Mouse (Mus musculus): ENCODE results near the gene Vps13d. TPM values are rescaled to one million over a fixed set of nuclear protein-coding genes. Genes with fewer than 3 reads are reported as not detected.

The Vps13d gene
- total and polyA plus RNA-seq, 3 experiments = 9.4 to 9.8 (median 9.7) TPM

- Histone ChIP-seq H3K79me2 (replicated peaks; ENCODE audit: control insufficient read depth, extremely low read depth, insufficient read depth, poor library complexity, severe bottlenecking) (no peaks in the 10 kb centered on the region), H3K9me3 (replicated peaks; ENCODE audit: low read length) (no peaks in the 10 kb centered on the region), H3K4me1 (ENCODE audit: control insufficient read depth in 1 of 2, insufficient read depth in 2 of 2) (peaks cover 4% of the 10 kb centered on the region in 2 experiments; a peak in 3 of 4 replicates), H3K27me3 (replicated peaks) (no peaks in the 10 kb centered on the region), H3K4me3 (replicated peaks in 1 of 3; ENCODE audit: low read depth in 2 of 3, low read length in 2 of 3, poor library complexity in 1 of 3) (no peak overlapping the region), H3K36me3 (replicated peaks in 1 of 2; ENCODE audit: control insufficient read depth in 1 of 2, insufficient read depth in 1 of 2, low read length in 1 of 2) (no peaks in the 10 kb centered on the region), H3K27ac (ENCODE audit: insufficient read depth, low read depth) (no peak overlapping the region), H3K9ac (ENCODE audit: insufficient read depth, low read depth) (no peak overlapping the region), H3K4me2 (ENCODE audit: insufficient read depth, low read depth, poor library complexity, severe bottlenecking) (no peak overlapping the region)
- DNase-seq (ENCODE audit: extremely low read depth) = no peak
- dilution Hi-C loops (cut with MboI; ENCODE audit: extremely low pct_ligation_motif_present, extremely low pct_unique_long_range_greater_than_20kb, low sequenced_read_pairs) (no loop called here), in situ Hi-C loops (cut with MboI; ENCODE audit: low pct_ligation_motif_present, low pct_unique_long_range_greater_than_20kb, low sequenced_read_pairs) (no loop called here)
- TF ChIP-seq ETS1 (conservative IDR thresholded peaks at IDR 0.05; ENCODE audit: low read depth, low read length) (no peak), RAD21 (IDR thresholded peaks at IDR 0.05; ENCODE audit: low read depth, low read length) (no peak), CHD1 (IDR thresholded peaks at IDR 0.05; ENCODE audit: low read depth, low read length) (no peak), ZNF384 (IDR thresholded peaks at IDR 0.05; ENCODE audit: low read depth, low read length) (no peak), E2F4 (IDR thresholded peaks at IDR 0.05; ENCODE audit: insufficient replicate concordance, low read depth, low read length) (no peak), MAFK (IDR thresholded peaks at IDR 0.05; ENCODE audit: insufficient replicate concordance, low read length) (no peak), MYC (IDR thresholded peaks at IDR 0.05; ENCODE audit: low read depth, low read length) (no peak), CTCF (conservative IDR thresholded peaks at IDR 0.05 in 1 of 2, IDR thresholded peaks at IDR 0.05 in 1 of 2; ENCODE audit: low read depth in 2 of 2, low read length in 2 of 2) (no peak), POLR2A (IDR thresholded peaks at IDR 0.05; ENCODE audit: low read depth, low read length) (no peak), ZKSCAN1 (IDR thresholded peaks at IDR 0.05; ENCODE audit: borderline replicate concordance, low read depth, low read length) (no peak), MEF2A (IDR thresholded peaks at IDR 0.05; ENCODE audit: borderline replicate concordance, low read depth, low read length) (no peak), ZMIZ1 (IDR thresholded peaks at IDR 0.05; ENCODE audit: low read depth, low read length) (no peak), MXI1 (IDR thresholded peaks at IDR 0.05; ENCODE audit: low read depth, low read length) (no peak), EP300 (IDR thresholded peaks at IDR 0.05; ENCODE audit: low read length) (no peak), TBP (conservative IDR thresholded peaks at IDR 0.05; ENCODE audit: low read depth, low read length) (no peak), NELFE (IDR thresholded peaks at IDR 0.05; ENCODE audit: low read depth, low read length) (no peak)
These were observed 237.1 kb downstream of the Vps13d start for GRCm38 (mm10) chr4:144957721-144958120.

DNA sequence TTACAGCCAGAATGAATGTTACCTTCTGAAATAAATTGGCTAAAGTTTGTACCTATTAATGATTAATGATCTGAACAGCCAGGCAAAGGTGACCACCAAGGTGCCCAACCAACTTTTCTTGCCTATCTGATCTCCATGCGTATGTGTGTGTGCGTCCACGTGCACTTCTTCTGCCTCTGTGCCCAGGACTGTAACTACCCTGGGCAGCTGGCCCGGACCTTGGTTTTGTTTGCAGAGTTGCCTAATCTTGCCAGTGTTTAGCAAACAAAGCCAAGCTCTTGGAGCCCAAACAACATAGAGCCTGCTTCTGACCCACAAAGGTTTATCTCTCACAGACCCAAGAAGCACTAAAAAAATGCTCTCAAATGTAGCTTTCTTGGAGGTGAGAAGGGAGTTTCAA lies 237.6 kb downstream of the Vps13d start:
- H3K27me3 ChIP-seq (replicated peaks) = no peaks in the 10 kb centered on the region
- no peak overlapping the region for H3K27ac ChIP-seq (ENCODE audit: insufficient read depth, low read depth)
- in situ Hi-C loops (cut with MboI; ENCODE audit: low pct_ligation_motif_present, low pct_unique_long_range_greater_than_20kb, low sequenced_read_pairs) (no loop called here), dilution Hi-C loops (cut with MboI; ENCODE audit: extremely low pct_ligation_motif_present, extremely low pct_unique_long_range_greater_than_20kb, low sequenced_read_pairs) (no loop called here)
- DNase-seq (ENCODE audit: extremely low read depth) = no peak
- H3K36me3 ChIP-seq (replicated peaks in 1 of 2; ENCODE audit: control insufficient read depth in 1 of 2, insufficient read depth in 1 of 2, low read length in 1 of 2) = no peaks in the 10 kb centered on the region
- no peaks in the 10 kb centered on the region for H3K9me3 ChIP-seq (replicated peaks; ENCODE audit: low read length)
- H3K9ac ChIP-seq (ENCODE audit: insufficient read depth, low read depth) = no peak overlapping the region
- H3K4me1 ChIP-seq (ENCODE audit: control insufficient read depth in 1 of 2, insufficient read depth in 2 of 2) = peaks cover 4% of the 10 kb centered on the region in 2 experiments; a peak in 3 of 4 replicates
- H3K4me3 ChIP-seq (replicated peaks in 1 of 3; ENCODE audit: low read depth in 2 of 3, low read length in 2 of 3, poor library complexity in 1 of 3) = no peak overlapping the region
- H3K4me2 ChIP-seq (ENCODE audit: insufficient read depth, low read depth, poor library complexity, severe bottlenecking) = no peak overlapping the region
- TF ChIP-seq RAD21 (IDR thresholded peaks at IDR 0.05; ENCODE audit: low read depth, low read length) (no peak), HCFC1 (IDR thresholded peaks at IDR 0.05; ENCODE audit: low read depth, low read length) (no peak), PAX5 (IDR thresholded peaks at IDR 0.05; ENCODE audit: low read length) (no peak), POLR2AphosphoS2 (IDR thresholded peaks at IDR 0.05; ENCODE audit: low read depth, low read length) (no peak), GABPA (IDR thresholded peaks at IDR 0.05; ENCODE audit: insufficient replicate concordance, low read depth, low read length) (no peak), RCOR1 (conservative IDR thresholded peaks at IDR 0.05; ENCODE audit: low read depth, low read length) (no peak), JUND (conservative IDR thresholded peaks at IDR 0.05; ENCODE audit: low read depth, low read length) (no peak), MAZ (IDR thresholded peaks at IDR 0.05; ENCODE audit: low read depth, low read length) (no peak), BHLHE40 (IDR thresholded peaks at IDR 0.05; ENCODE audit: low read depth, low read length) (no peak), EP300 (IDR thresholded peaks at IDR 0.05; ENCODE audit: low read length) (no peak)
- no peaks in the 10 kb centered on the region for H3K79me2 ChIP-seq (replicated peaks; ENCODE audit: control insufficient read depth, extremely low read depth, insufficient read depth, poor library complexity, severe bottlenecking)

Data from CH12.LX (cell line).